Mouse (Mus musculus): ENCODE data around the gene Gba. TPM values are rescaled to one million over a fixed set of nuclear protein-coding genes. Genes with fewer than 3 reads are reported as not detected.
"Not testable (repeated sequence)": the region's sequence is repeated elsewhere in the genome, so short reads cannot be mapped to it uniquely, and the experiment has no call there.

The Gba gene
- polyA plus RNA-seq, 2 experiments: 51.2 to 53.3 TPM

DNA sequence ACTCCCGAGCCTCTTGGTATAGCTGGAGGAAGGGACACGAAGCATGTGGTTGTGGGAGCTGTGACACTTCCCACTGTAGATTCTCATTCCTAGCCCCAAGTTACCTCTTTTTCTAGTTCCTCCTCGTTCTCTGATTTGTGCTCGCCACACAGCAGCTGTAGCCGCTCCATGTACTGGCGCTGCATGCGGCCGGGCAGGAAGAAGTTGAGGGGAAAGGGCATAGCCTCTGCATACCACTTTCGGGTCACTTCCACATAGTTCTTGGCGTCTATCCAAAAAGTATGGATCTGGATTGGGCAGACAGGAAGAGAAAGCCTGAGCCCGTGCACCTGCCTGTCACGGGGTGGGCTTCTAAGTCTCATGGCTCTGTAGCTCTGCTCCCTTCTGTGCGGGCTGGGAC is 7.4 kb downstream of the Gba start:
- peaks cover 53% of the 10 kb centered on the region for H3K36me3 ChIP-seq (ENCODE audit: control insufficient read depth, insufficient read depth, low read length)
- H3K4me3 ChIP-seq (replicated peaks; ENCODE audit: low read length): no peak overlapping the region
- no peak overlapping the region for H3K4me2 ChIP-seq (replicated peaks; ENCODE audit: low read depth, low read length, severe bottlenecking)
- H3K9me3 ChIP-seq (ENCODE audit: control insufficient read depth, low read length): no peaks in the 10 kb centered on the region
- no peak overlapping the region for H3K9ac ChIP-seq (ENCODE audit: low read depth, low read length, severe bottlenecking)
- TF ChIP-seq POLR2A (IDR thresholded peaks at IDR 0.05; ENCODE audit: borderline replicate concordance, extremely low read depth, insufficient read depth, insufficient read length): no peak
- H3K27ac ChIP-seq (replicated peaks; ENCODE audit: low read depth, low read length): no peak overlapping the region; the same call in 1 of the 2 replicates
- WGBS: 83% methylated on average over 13 of the region's 13 CpGs
- no peaks in the 10 kb centered on the region for H3K27me3 ChIP-seq (ENCODE audit: control insufficient read depth, insufficient read depth, low read length)
- peaks cover 11% of the 10 kb centered on the region for H3K4me1 ChIP-seq (ENCODE audit: control insufficient read depth, insufficient read depth, low read length)
- no peak for ATAC-seq (ENCODE audit: low FRiP score, low read depth)
- no peak for DNase-seq (ENCODE audit: low spot score)

GRCm38 (mm10) chr3:89210731-89211130 is 8.0 kb downstream of the Gba start:
- H3K4me2 ChIP-seq (replicated peaks; ENCODE audit: low read depth, low read length, severe bottlenecking): no peak overlapping the region
- peak; percentile 23 for DNase-seq (ENCODE audit: low spot score)
- TF ChIP-seq POLR2A (IDR thresholded peaks at IDR 0.05; ENCODE audit: borderline replicate concordance, extremely low read depth, insufficient read depth, insufficient read length): no peak
- no peaks in the 10 kb centered on the region for H3K27me3 ChIP-seq (ENCODE audit: control insufficient read depth, insufficient read depth, low read length)
- WGBS: 76% methylated on average over 7 of the region's 7 CpGs
- H3K9me3 ChIP-seq (ENCODE audit: control insufficient read depth, low read length): no peaks in the 10 kb centered on the region
- H3K4me3 ChIP-seq (replicated peaks; ENCODE audit: low read length): no peak overlapping the region
- ATAC-seq (ENCODE audit: low FRiP score, low read depth): no peak
- H3K27ac ChIP-seq (replicated peaks; ENCODE audit: low read depth, low read length): peak overlapping the region; percentile 8; the same call in 1 of the 2 replicates
- no peak overlapping the region for H3K9ac ChIP-seq (ENCODE audit: low read depth, low read length, severe bottlenecking)
- H3K4me1 ChIP-seq (ENCODE audit: control insufficient read depth, insufficient read depth, low read length): peaks cover 16% of the 10 kb centered on the region
- peaks cover 49% of the 10 kb centered on the region for H3K36me3 ChIP-seq (ENCODE audit: control insufficient read depth, insufficient read depth, low read length)

GRCm38 (mm10) chr3:89213803-89214530 is 11.2 kb downstream of the Gba start:
- 0% methylated on average over 66 of the region's 69 CpGs for WGBS
- peaks cover 20% of the 10 kb centered on the region for H3K4me1 ChIP-seq (ENCODE audit: control insufficient read depth, insufficient read depth, low read length)
- peaks cover 17% of the 10 kb centered on the region for H3K36me3 ChIP-seq (ENCODE audit: control insufficient read depth, insufficient read depth, low read length)
- 0 out of 2 replicates have a peak, but pooled peaks have one; percentile 57 for TF ChIP-seq POLR2A (IDR thresholded peaks at IDR 0.05; ENCODE audit: borderline replicate concordance, extremely low read depth, insufficient read depth, insufficient read length)
- DNase-seq (ENCODE audit: low spot score) (peak; percentile 95), ATAC-seq (ENCODE audit: low FRiP score, low read depth) (peak; percentile 92)
- H3K9me3 ChIP-seq (ENCODE audit: control insufficient read depth, low read length): no peaks in the 10 kb centered on the region
- H3K9ac ChIP-seq (ENCODE audit: low read depth, low read length, severe bottlenecking): peak overlapping the region; percentile 90
- H3K4me3 ChIP-seq (replicated peaks; ENCODE audit: low read length): peak overlapping the region; percentile 85
- H3K4me2 ChIP-seq (replicated peaks; ENCODE audit: low read depth, low read length, severe bottlenecking): peak overlapping the region; percentile 86
- peak overlapping the region; percentile 99 for H3K27ac ChIP-seq (replicated peaks; ENCODE audit: low read depth, low read length)
- no peaks in the 10 kb centered on the region for H3K27me3 ChIP-seq (ENCODE audit: control insufficient read depth, insufficient read depth, low read length)

GRCm38 (mm10) chr3:89214681-89215411 is 12.1 kb downstream of the Gba start, which contains the start of gene Thbs3:
TSS of gene Thbs3 (plus strand) at chr3:89215180.
- TF ChIP-seq POLR2A (IDR thresholded peaks at IDR 0.05; ENCODE audit: borderline replicate concordance, extremely low read depth, insufficient read depth, insufficient read length): no peak
- no peaks in the 10 kb centered on the region for H3K9me3 ChIP-seq (ENCODE audit: control insufficient read depth, low read length)
- peak within 1 kb of the TSS; percentile 90 for H3K9ac ChIP-seq (ENCODE audit: low read depth, low read length, severe bottlenecking)
- DNase-seq (ENCODE audit: low spot score): peak; percentile 66
- H3K36me3 ChIP-seq (ENCODE audit: control insufficient read depth, insufficient read depth, low read length): peaks cover 17% of the 10 kb centered on the region
- H3K27me3 ChIP-seq (ENCODE audit: control insufficient read depth, insufficient read depth, low read length): no peaks in the 10 kb centered on the region
- H3K4me2 ChIP-seq (replicated peaks; ENCODE audit: low read depth, low read length, severe bottlenecking): peak within 1 kb of the TSS; percentile 86
- ATAC-seq (ENCODE audit: low FRiP score, low read depth): peak; percentile 5; the same call in 1 of the 2 replicates
- peak within 1 kb of the TSS; percentile 99 for H3K27ac ChIP-seq (replicated peaks; ENCODE audit: low read depth, low read length)
- 3% methylated on average over 17 of the region's 19 CpGs for whole genome bisulfite sequencing
- H3K4me1 ChIP-seq (ENCODE audit: control insufficient read depth, insufficient read depth, low read length): peaks cover 20% of the 10 kb centered on the region
- peak within 1 kb of the TSS; percentile 85 for H3K4me3 ChIP-seq (replicated peaks; ENCODE audit: low read length)

- Histone ChIP-seq H3K36me3 (ENCODE audit: control insufficient read depth, insufficient read depth, low read length) (peaks cover 12% of the 10 kb centered on the region; the same call in 1 of the 2 replicates), H3K9me3 (ENCODE audit: control insufficient read depth, low read length) (no peaks in the 10 kb centered on the region), H3K9ac (ENCODE audit: low read depth, low read length, severe bottlenecking) (peak overlapping the region; percentile 90; the same call in 1 of the 2 replicates), H3K4me2 (replicated peaks; ENCODE audit: low read depth, low read length, severe bottlenecking) (peak overlapping the region; percentile 86), H3K4me1 (ENCODE audit: control insufficient read depth, insufficient read depth, low read length) (peaks cover 20% of the 10 kb centered on the region), H3K27ac (replicated peaks; ENCODE audit: low read depth, low read length) (peak overlapping the region; percentile 99; the same call in 1 of the 2 replicates), H3K27me3 (ENCODE audit: control insufficient read depth, insufficient read depth, low read length) (no peaks in the 10 kb centered on the region), H3K4me3 (replicated peaks; ENCODE audit: low read length) (peak overlapping the region; percentile 85)
- no peak for TF ChIP-seq POLR2A (IDR thresholded peaks at IDR 0.05; ENCODE audit: borderline replicate concordance, extremely low read depth, insufficient read depth, insufficient read length)
- peak; percentile 20; the same call in 1 of the 2 replicates for ATAC-seq (ENCODE audit: low FRiP score, low read depth)
- DNase-seq (ENCODE audit: low spot score): peak; percentile 93
- WGBS: 2% methylated on average over 6 of the region's 6 CpGs
These were observed 13.1 kb downstream of the Gba start for GRCm38 (mm10) chr3:89215853-89216252.

GRCm38 (mm10) chr3:89216407-89216806 is 13.7 kb downstream of the Gba start:
- H3K4me1 ChIP-seq (ENCODE audit: control insufficient read depth, insufficient read depth, low read length): peaks cover 20% of the 10 kb centered on the region
- not testable (repeated sequence) for H3K9me3 ChIP-seq (ENCODE audit: control insufficient read depth, low read length); ATAC-seq (ENCODE audit: low FRiP score, low read depth); H3K4me3 ChIP-seq (replicated peaks; ENCODE audit: low read length); DNase-seq (ENCODE audit: low spot score); H3K9ac ChIP-seq (ENCODE audit: low read depth, low read length, severe bottlenecking); H3K27me3 ChIP-seq (ENCODE audit: control insufficient read depth, insufficient read depth, low read length); H3K27ac ChIP-seq (replicated peaks; ENCODE audit: low read depth, low read length)
- WGBS: 71% methylated on average over 7 of the region's 7 CpGs
- peaks cover 16% of the 10 kb centered on the region; the same call in 1 of the 2 replicates for H3K36me3 ChIP-seq (ENCODE audit: control insufficient read depth, insufficient read depth, low read length)
- H3K4me2 ChIP-seq (replicated peaks; ENCODE audit: low read depth, low read length, severe bottlenecking): peak overlapping the region; percentile 86

Data from limb, embryonic 14.5 days (tissue).